Mouse (Mus musculus) megakaryocyte, embryonic 14.5 days (primary cell): ENCODE measurements around the gene Tmem167b.

Experiments
- FLI1 ChIP-seq: IDR thresholded peaks from 2 replicates; pipeline ENCODE4 v1.6.1; 2012; ENCODE audit warnings: low read length, inconsistent platforms, mixed read lengths
- GATA1 ChIP-seq: IDR thresholded peaks from 3 replicates; pipeline ENCODE4 v1.6.1; 2012; ENCODE audit warnings: mixed read lengths, low read length, inconsistent platforms, borderline replicate concordance

GRCm38 (mm10) chr3:108572309-108573010 lies 10.2 kb upstream of the Tmem167b start:
- TF ChIP-seq GATA1, result no peak
- no peak for TF ChIP-seq FLI1
